Mouse (Mus musculus): Measurements from ENCODE around the gene Wnt5b. TPM values are rescaled to one million over a fixed set of nuclear protein-coding genes. Genes with fewer than 3 reads are reported as not detected.

The Wnt5b gene
- polyA plus RNA-seq, 1 experiment: 1.8 TPM

GRCm38 (mm10) chr6:119473446-119473845, 70.7 kb downstream of the Wnt5b start:
- Histone ChIP-seq H3K27ac (ENCODE audit: insufficient read depth, low read depth, low read length) (peak overlapping the region; percentile 3; the same call in 1 of the 2 replicates), H3K4me1 (ENCODE audit: control insufficient read depth, insufficient read depth, insufficient read length, low read length) (peaks cover 10% of the 10 kb centered on the region; the same call in 1 of the 2 replicates), H3K4me3 (ENCODE audit: low read depth, low read length) (no peak overlapping the region), H3K27me3 (ENCODE audit: control insufficient read depth, insufficient read depth, low read length) (no peaks in the 10 kb centered on the region), H3K36me3 (ENCODE audit: control insufficient read depth, insufficient read depth, low read length) (no peaks in the 10 kb centered on the region)
- TF ChIP-seq CTCF (IDR thresholded peaks at IDR 0.05; ENCODE audit: extremely low read depth, insufficient read length, insufficient replicate concordance, low read depth, low read length): no peak
- TF ChIP-seq POLR2A (IDR thresholded peaks at IDR 0.05; ENCODE audit: low read depth, low read length): no peak
- 65% methylated on average over 7 of the region's 7 CpGs for WGBS

GRCm38 (mm10) chr6:119472705-119473104, 71.4 kb downstream of the Wnt5b start:
- H3K27ac ChIP-seq (ENCODE audit: insufficient read depth, low read depth, low read length): no peak overlapping the region
- no peaks in the 10 kb centered on the region for H3K27me3 ChIP-seq (ENCODE audit: control insufficient read depth, insufficient read depth, low read length)
- WGBS: 74% methylated on average over 3 of the region's 3 CpGs
- peaks cover 6% of the 10 kb centered on the region; the same call in 1 of the 2 replicates for H3K4me1 ChIP-seq (ENCODE audit: control insufficient read depth, insufficient read depth, insufficient read length, low read length)
- H3K4me3 ChIP-seq (ENCODE audit: low read depth, low read length): no peak overlapping the region
- TF ChIP-seq CTCF (IDR thresholded peaks at IDR 0.05; ENCODE audit: extremely low read depth, insufficient read length, insufficient replicate concordance, low read depth, low read length): no peak
- no peak for TF ChIP-seq POLR2A (IDR thresholded peaks at IDR 0.05; ENCODE audit: low read depth, low read length)
- H3K36me3 ChIP-seq (ENCODE audit: control insufficient read depth, insufficient read depth, low read length): no peaks in the 10 kb centered on the region

- WGBS: 22% methylated on average over 5 of the region's 5 CpGs
- H3K4me3 ChIP-seq (ENCODE audit: low read depth, low read length): no peak overlapping the region
- no peak overlapping the region for H3K27ac ChIP-seq (ENCODE audit: insufficient read depth, low read depth, low read length)
- H3K36me3 ChIP-seq (ENCODE audit: control insufficient read depth, insufficient read depth, low read length): no peaks in the 10 kb centered on the region
- TF ChIP-seq POLR2A (IDR thresholded peaks at IDR 0.05; ENCODE audit: low read depth, low read length) (no peak), CTCF (IDR thresholded peaks at IDR 0.05; ENCODE audit: extremely low read depth, insufficient read length, insufficient replicate concordance, low read depth, low read length) (peak; percentile 89; the same call in 1 of the 2 replicates)
- no peaks in the 10 kb centered on the region for H3K27me3 ChIP-seq (ENCODE audit: control insufficient read depth, insufficient read depth, low read length)
- peaks cover 9% of the 10 kb centered on the region; the same call in 1 of the 2 replicates for H3K4me1 ChIP-seq (ENCODE audit: control insufficient read depth, insufficient read depth, insufficient read length, low read length)
Observed at GRCm38 (mm10) chr6:119472135-119472534, 72.0 kb downstream of the Wnt5b start.

GRCm38 (mm10) chr6:119470777-119471176, 73.4 kb downstream of the Wnt5b start:
- no peaks in the 10 kb centered on the region for H3K27me3 ChIP-seq (ENCODE audit: control insufficient read depth, insufficient read depth, low read length)
- WGBS: 78% methylated on average over 3 of the region's 3 CpGs
- H3K27ac ChIP-seq (ENCODE audit: insufficient read depth, low read depth, low read length): no peak overlapping the region
- H3K4me3 ChIP-seq (ENCODE audit: low read depth, low read length): no peak overlapping the region
- H3K4me1 ChIP-seq (ENCODE audit: control insufficient read depth, insufficient read depth, insufficient read length, low read length): peaks cover 10% of the 10 kb centered on the region; the same call in 1 of the 2 replicates
- TF ChIP-seq CTCF (IDR thresholded peaks at IDR 0.05; ENCODE audit: extremely low read depth, insufficient read length, insufficient replicate concordance, low read depth, low read length): no peak
- no peak for TF ChIP-seq POLR2A (IDR thresholded peaks at IDR 0.05; ENCODE audit: low read depth, low read length)
- H3K36me3 ChIP-seq (ENCODE audit: control insufficient read depth, insufficient read depth, low read length): no peaks in the 10 kb centered on the region

DNA sequence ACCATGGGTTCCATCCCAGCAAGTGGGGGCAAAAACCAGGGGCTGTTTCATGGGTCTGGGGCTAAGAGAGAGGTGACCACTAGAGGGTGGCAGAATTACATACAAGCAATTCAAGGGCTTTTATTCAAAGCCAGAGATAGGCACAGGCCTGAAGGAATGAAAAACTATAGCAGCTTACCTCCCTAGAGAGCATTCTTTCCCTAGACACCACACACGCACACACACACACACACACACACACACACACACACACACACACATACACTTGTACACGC, 76.4 kb downstream of the Wnt5b start:
- H3K36me3 ChIP-seq (ENCODE audit: control insufficient read depth, insufficient read depth, low read length): no peaks in the 10 kb centered on the region
- TF ChIP-seq CTCF (IDR thresholded peaks at IDR 0.05; ENCODE audit: extremely low read depth, insufficient read length, insufficient replicate concordance, low read depth, low read length): no peak
- TF ChIP-seq POLR2A (IDR thresholded peaks at IDR 0.05; ENCODE audit: low read depth, low read length): no peak
- H3K4me1 ChIP-seq (ENCODE audit: control insufficient read depth, insufficient read depth, insufficient read length, low read length): peaks cover 6% of the 10 kb centered on the region; the same call in 1 of the 2 replicates
- no peaks in the 10 kb centered on the region for H3K27me3 ChIP-seq (ENCODE audit: control insufficient read depth, insufficient read depth, low read length)
- 98% methylated on average over 2 of the region's 2 CpGs for WGBS
- no peak overlapping the region for H3K27ac ChIP-seq (ENCODE audit: insufficient read depth, low read depth, low read length)
- no peak overlapping the region for H3K4me3 ChIP-seq (ENCODE audit: low read depth, low read length)

- Histone ChIP-seq H3K27me3 (ENCODE audit: control insufficient read depth, insufficient read depth, low read length) (no peaks in the 10 kb centered on the region), H3K27ac (ENCODE audit: insufficient read depth, low read depth, low read length) (no peak overlapping the region), H3K4me1 (ENCODE audit: control insufficient read depth, insufficient read depth, insufficient read length, low read length) (peaks cover 6% of the 10 kb centered on the region; the same call in 1 of the 2 replicates), H3K4me3 (ENCODE audit: low read depth, low read length) (no peak overlapping the region), H3K36me3 (ENCODE audit: control insufficient read depth, insufficient read depth, low read length) (no peaks in the 10 kb centered on the region)
- WGBS: 35% methylated on average over 10 of the region's 10 CpGs
- TF ChIP-seq CTCF (IDR thresholded peaks at IDR 0.05; ENCODE audit: extremely low read depth, insufficient read length, insufficient replicate concordance, low read depth, low read length) (0 out of 2 replicates have a peak, but pooled peaks have one; percentile 16), POLR2A (IDR thresholded peaks at IDR 0.05; ENCODE audit: low read depth, low read length) (no peak)
Observed at GRCm38 (mm10) chr6:119466921-119467784, 77.0 kb downstream of the Wnt5b start.

DNA sequence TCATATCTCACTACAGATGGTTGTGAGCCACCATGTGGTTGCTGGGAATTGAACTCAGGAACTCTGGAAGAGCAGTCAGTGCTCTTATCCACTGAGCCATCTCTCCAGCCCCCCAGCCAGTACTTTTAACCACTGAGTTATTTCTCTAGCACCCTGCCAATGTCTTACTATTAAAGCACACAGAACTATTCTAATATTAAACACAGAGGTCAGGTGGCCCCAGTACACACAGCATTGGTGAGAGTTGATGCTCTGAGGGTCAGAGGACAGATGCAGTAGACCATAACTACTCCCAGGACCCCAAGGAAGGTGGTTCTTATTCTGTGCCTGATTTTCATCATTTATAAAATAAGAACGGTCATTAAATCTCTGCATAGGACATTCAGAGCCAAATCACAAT, 78.0 kb downstream of the Wnt5b start:
- Histone ChIP-seq H3K27me3 (ENCODE audit: control insufficient read depth, insufficient read depth, low read length) (no peaks in the 10 kb centered on the region), H3K4me3 (ENCODE audit: low read depth, low read length) (no peak overlapping the region), H3K36me3 (ENCODE audit: control insufficient read depth, insufficient read depth, low read length) (no peaks in the 10 kb centered on the region), H3K27ac (ENCODE audit: insufficient read depth, low read depth, low read length) (no peak overlapping the region), H3K4me1 (ENCODE audit: control insufficient read depth, insufficient read depth, insufficient read length, low read length) (peaks cover 6% of the 10 kb centered on the region; the same call in 1 of the 2 replicates)
- no peak for TF ChIP-seq POLR2A (IDR thresholded peaks at IDR 0.05; ENCODE audit: low read depth, low read length)
- no peak for TF ChIP-seq CTCF (IDR thresholded peaks at IDR 0.05; ENCODE audit: extremely low read depth, insufficient read length, insufficient replicate concordance, low read depth, low read length)
- 91% methylated on average over 1 of the region's 1 CpGs for WGBS

Measured in small intestine, adult 2 months (tissue).